Comparison of ENCODE assay signal across 1 mouse cellular context in the genomic region with DNA sequence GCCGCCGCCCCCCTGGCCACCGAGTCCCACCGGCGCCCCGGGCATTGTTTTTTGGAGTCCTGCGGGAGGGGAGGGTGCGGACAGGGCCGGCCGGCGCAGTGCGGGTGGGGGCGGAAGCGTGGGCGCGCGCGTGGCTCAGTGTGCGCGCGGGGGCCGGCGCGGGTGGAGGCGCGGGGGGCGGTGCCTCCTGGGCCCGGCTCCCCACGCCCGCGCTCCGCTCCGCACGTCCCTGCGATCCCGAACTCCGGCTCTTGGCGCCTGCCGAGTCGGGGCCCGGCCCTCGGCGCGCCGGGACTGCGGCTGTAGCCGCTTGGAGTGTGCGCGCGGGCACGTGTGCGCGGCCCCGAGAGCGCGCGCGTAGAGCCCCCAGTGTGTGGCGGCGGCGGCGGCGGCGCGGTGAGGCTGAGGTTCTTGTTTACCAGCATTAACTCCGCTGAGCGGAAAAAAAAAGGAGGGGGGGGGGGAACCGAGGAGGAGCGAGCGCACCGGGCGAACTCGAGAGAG.
TF ChIP-seq lines count a peak whose summit lies in the region.

No protein-coding gene starts in this region.

TF ChIP-seq in MEL, 35 proteins besides CTCF, POLR2A, EP300 and RAD21 (continued from another document):
- TF ChIP-seq MEF2A (IDR thresholded peaks at IDR 0.05; ENCODE audit: extremely low read depth, insufficient replicate concordance, low read depth, low read length, poor library complexity, severe bottlenecking) (no peak), NELFE (IDR thresholded peaks at IDR 0.05; ENCODE audit: low read depth, low read length) (0 out of 2 replicates have a peak, but pooled peaks have one; percentile 7), ZKSCAN1 (IDR thresholded peaks at IDR 0.05; ENCODE audit: low read depth, low read length) (no peak), TBP (IDR thresholded peaks at IDR 0.05; ENCODE audit: low read depth, low read length) (no peak), UBTF (IDR thresholded peaks at IDR 0.05; ENCODE audit: borderline replicate concordance, insufficient read depth, low read depth, low read length) (no peak), MAX (IDR thresholded peaks at IDR 0.05; ENCODE audit: low read length) (0 out of 2 replicates have a peak, but pooled peaks have one; percentile 23), GATA1 (IDR thresholded peaks at IDR 0.05; ENCODE audit: low read depth, low read length) (no peak), POLR2AphosphoS5 (IDR thresholded peaks at IDR 0.05; ENCODE audit: borderline replicate concordance, low read depth, low read length) (no peak), MYC (IDR thresholded peaks at IDR 0.05; ENCODE audit: low read depth, low read length) (no peak), GABPA (IDR thresholded peaks at IDR 0.05; ENCODE audit: low read depth, low read length) (no peak), USF2 (IDR thresholded peaks at IDR 0.05; ENCODE audit: borderline replicate concordance in 1 of 2, insufficient read depth in 1 of 2, low read depth in 1 of 2, low read length in 2 of 2) (no peak), MAFK (IDR thresholded peaks at IDR 0.05; ENCODE audit: borderline replicate concordance, low read depth, low read length) (no peak), TAL1 (IDR thresholded peaks at IDR 0.05; ENCODE audit: low read length) (no peak), SMC3 (IDR thresholded peaks at IDR 0.05; ENCODE audit: low read depth, low read length) (no peak), ZMIZ1 (IDR thresholded peaks at IDR 0.05; ENCODE audit: low read depth, low read length) (no peak), SIN3A (IDR thresholded peaks at IDR 0.05; ENCODE audit: low read length) (no peak)
